Mouse (Mus musculus) urinary bladder, postnatal 10 days (tissue): Measurements from ENCODE around the gene Dand5.

Experiments used
- DNase-seq: peaks from one replicate; pipeline ENCODE4 v3.0.0; 2022; ENCODE audit warnings: low spot score

Dand5 gene

GRCm38 (mm10) chr8:84770100-84770953 lies 52.3 kb downstream of the Dand5 start:
- DNase-seq: no peak

- no peak for DNase-seq
Observed at GRCm38 (mm10) chr8:84769324-84769723, 53.3 kb downstream of the Dand5 start.

- no peak for DNase-seq
Observed at GRCm38 (mm10) chr8:84768343-84769095, 54.1 kb downstream of the Dand5 start.

GRCm38 (mm10) chr8:84767221-84767620 lies 55.4 kb downstream of the Dand5 start:
- DNase-seq: no peak

- DNase-seq: no peak
Observed at GRCm38 (mm10) chr8:84766422-84766821, 56.2 kb downstream of the Dand5 start.

- DNase-seq: no peak
Observed at GRCm38 (mm10) chr8:84765629-84766028, 57.0 kb downstream of the Dand5 start.
